Mouse (Mus musculus): ENCODE results near the gene Rhot2. TPM values are rescaled to one million over a fixed set of nuclear protein-coding genes. Genes with fewer than 3 reads are reported as not detected.

The Rhot2 gene
- polyA plus RNA-seq, 1 experiment from 2014 or later: 7.1 TPM

- Histone ChIP-seq H3K4me3 (ENCODE audit: low read depth, low read length) (no peak overlapping the region), H3K9ac (replicated peaks; ENCODE audit: low read length) (peak overlapping the region; percentile 20; the same call in 1 of the 2 replicates), H3K36me3 (replicated peaks; ENCODE audit: control insufficient read depth, insufficient read depth, low read depth, low read length) (peaks cover 14% of the 10 kb centered on the region), H3K4me1 (ENCODE audit: control insufficient read depth, insufficient read depth, low read length) (peaks cover 3% of the 10 kb centered on the region), H3K27me3 (ENCODE audit: control insufficient read depth, insufficient read depth, low read length) (no peaks in the 10 kb centered on the region), H3K9me3 (replicated peaks; ENCODE audit: control insufficient read depth, low read length) (no peaks in the 10 kb centered on the region), H3K4me2 (ENCODE audit: low read depth, low read length) (no peak overlapping the region; the same call in 1 of the 2 replicates), H3K27ac (replicated peaks; ENCODE audit: low read depth, low read length) (no peak overlapping the region)
- DNase-seq (ENCODE audit: low spot score) (no peak), ATAC-seq (replicated peaks; ENCODE audit: insufficient number of reproducible peaks, low FRiP score, low TSS enrichment, low read depth) (no peak)
- 93% methylated on average over 4 of the region's 4 CpGs for WGBS
Measured at GRCm38 (mm10) chr17:25843122-25843521, 1.5 kb downstream of the Rhot2 start.

GRCm38 (mm10) chr17:25842509-25842908 is 2.1 kb downstream of the Rhot2 start:
- Histone ChIP-seq H3K4me2 (ENCODE audit: low read depth, low read length) (no peak overlapping the region), H3K4me3 (ENCODE audit: low read depth, low read length) (no peak overlapping the region), H3K9me3 (replicated peaks; ENCODE audit: control insufficient read depth, low read length) (no peaks in the 10 kb centered on the region), H3K4me1 (ENCODE audit: control insufficient read depth, insufficient read depth, low read length) (peaks cover 3% of the 10 kb centered on the region), H3K9ac (replicated peaks; ENCODE audit: low read length) (no peak overlapping the region), H3K27ac (replicated peaks; ENCODE audit: low read depth, low read length) (no peak overlapping the region), H3K36me3 (replicated peaks; ENCODE audit: control insufficient read depth, insufficient read depth, low read depth, low read length) (peaks cover 14% of the 10 kb centered on the region), H3K27me3 (ENCODE audit: control insufficient read depth, insufficient read depth, low read length) (no peaks in the 10 kb centered on the region)
- 84% methylated on average over 3 of the region's 3 CpGs for WGBS
- DNase-seq (ENCODE audit: low spot score) (no peak), ATAC-seq (replicated peaks; ENCODE audit: insufficient number of reproducible peaks, low FRiP score, low TSS enrichment, low read depth) (no peak)

- Histone ChIP-seq H3K4me1 (ENCODE audit: control insufficient read depth, insufficient read depth, low read length) (peaks cover 10% of the 10 kb centered on the region), H3K27ac (replicated peaks; ENCODE audit: low read depth, low read length) (no peak within 1 kb of the TSS), H3K9ac (replicated peaks; ENCODE audit: low read length) (no peak within 1 kb of the TSS), H3K27me3 (ENCODE audit: control insufficient read depth, insufficient read depth, low read length) (no peaks in the 10 kb centered on the region), H3K4me2 (ENCODE audit: low read depth, low read length) (no peak within 1 kb of the TSS), H3K4me3 (ENCODE audit: low read depth, low read length) (no peak within 1 kb of the TSS), H3K36me3 (replicated peaks; ENCODE audit: control insufficient read depth, insufficient read depth, low read depth, low read length) (peaks cover 14% of the 10 kb centered on the region), H3K9me3 (replicated peaks; ENCODE audit: control insufficient read depth, low read length) (no peaks in the 10 kb centered on the region)
- DNase-seq (ENCODE audit: low spot score): no peak
- no peak for ATAC-seq (replicated peaks; ENCODE audit: insufficient number of reproducible peaks, low FRiP score, low TSS enrichment, low read depth)
- WGBS: 93% methylated on average over 22 of the region's 22 CpGs
Measured at GRCm38 (mm10) chr17:25841117-25841880, 3.4 kb downstream of the Rhot2 start, which contains the start of gene Gm20683. Gene Gm20683 (minus strand): TSS chr17:25841763.

GRCm38 (mm10) chr17:25840519-25840918 is 4.1 kb downstream of the Rhot2 start:
- Histone ChIP-seq H3K36me3 (replicated peaks; ENCODE audit: control insufficient read depth, insufficient read depth, low read depth, low read length) (peaks cover 14% of the 10 kb centered on the region), H3K27ac (replicated peaks; ENCODE audit: low read depth, low read length) (no peak overlapping the region), H3K4me3 (ENCODE audit: low read depth, low read length) (no peak overlapping the region), H3K4me1 (ENCODE audit: control insufficient read depth, insufficient read depth, low read length) (peaks cover 10% of the 10 kb centered on the region), H3K9me3 (replicated peaks; ENCODE audit: control insufficient read depth, low read length) (no peaks in the 10 kb centered on the region), H3K4me2 (ENCODE audit: low read depth, low read length) (no peak overlapping the region), H3K27me3 (ENCODE audit: control insufficient read depth, insufficient read depth, low read length) (no peaks in the 10 kb centered on the region), H3K9ac (replicated peaks; ENCODE audit: low read length) (no peak overlapping the region)
- DNase-seq (ENCODE audit: low spot score): no peak
- no peak for ATAC-seq (replicated peaks; ENCODE audit: insufficient number of reproducible peaks, low FRiP score, low TSS enrichment, low read depth)
- 92% methylated on average over 6 of the region's 6 CpGs for WGBS

GRCm38 (mm10) chr17:25839455-25840235 is 5.0 kb downstream of the Rhot2 start:
- no peak for ATAC-seq (replicated peaks; ENCODE audit: insufficient number of reproducible peaks, low FRiP score, low TSS enrichment, low read depth)
- DNase-seq (ENCODE audit: low spot score): no peak
- H3K9ac ChIP-seq (replicated peaks; ENCODE audit: low read length): no peak overlapping the region
- no peaks in the 10 kb centered on the region for H3K27me3 ChIP-seq (ENCODE audit: control insufficient read depth, insufficient read depth, low read length)
- H3K36me3 ChIP-seq (replicated peaks; ENCODE audit: control insufficient read depth, insufficient read depth, low read depth, low read length): peaks cover 16% of the 10 kb centered on the region
- WGBS: 87% methylated on average over 14 of the region's 14 CpGs
- H3K4me2 ChIP-seq (ENCODE audit: low read depth, low read length): no peak overlapping the region
- no peak overlapping the region for H3K27ac ChIP-seq (replicated peaks; ENCODE audit: low read depth, low read length)
- peaks cover 10% of the 10 kb centered on the region for H3K4me1 ChIP-seq (ENCODE audit: control insufficient read depth, insufficient read depth, low read length)
- no peak overlapping the region for H3K4me3 ChIP-seq (ENCODE audit: low read depth, low read length)
- H3K9me3 ChIP-seq (replicated peaks; ENCODE audit: control insufficient read depth, low read length): no peaks in the 10 kb centered on the region

- peaks cover 18% of the 10 kb centered on the region for H3K4me1 ChIP-seq (ENCODE audit: control insufficient read depth, insufficient read depth, low read length)
- no peak overlapping the region for H3K4me2 ChIP-seq (ENCODE audit: low read depth, low read length)
- no peaks in the 10 kb centered on the region for H3K9me3 ChIP-seq (replicated peaks; ENCODE audit: control insufficient read depth, low read length)
- no peaks in the 10 kb centered on the region for H3K27me3 ChIP-seq (ENCODE audit: control insufficient read depth, insufficient read depth, low read length)
- H3K27ac ChIP-seq (replicated peaks; ENCODE audit: low read depth, low read length): no peak overlapping the region
- H3K36me3 ChIP-seq (replicated peaks; ENCODE audit: control insufficient read depth, insufficient read depth, low read depth, low read length): peaks cover 16% of the 10 kb centered on the region
- 85% methylated on average over 4 of the region's 4 CpGs for WGBS
- DNase-seq (ENCODE audit: low spot score): no peak
- H3K9ac ChIP-seq (replicated peaks; ENCODE audit: low read length): no peak overlapping the region
- no peak for ATAC-seq (replicated peaks; ENCODE audit: insufficient number of reproducible peaks, low FRiP score, low TSS enrichment, low read depth)
- no peak overlapping the region for H3K4me3 ChIP-seq (ENCODE audit: low read depth, low read length)
Measured at GRCm38 (mm10) chr17:25838904-25839303, 5.7 kb downstream of the Rhot2 start.

GRCm38 (mm10) chr17:25837533-25837932 is 7.1 kb downstream of the Rhot2 start:
- H3K4me3 ChIP-seq (ENCODE audit: low read depth, low read length): no peak overlapping the region
- H3K9me3 ChIP-seq (replicated peaks; ENCODE audit: control insufficient read depth, low read length): no peaks in the 10 kb centered on the region
- WGBS: 44% methylated on average over 3 of the region's 3 CpGs
- H3K36me3 ChIP-seq (replicated peaks; ENCODE audit: control insufficient read depth, insufficient read depth, low read depth, low read length): peaks cover 16% of the 10 kb centered on the region
- H3K9ac ChIP-seq (replicated peaks; ENCODE audit: low read length): peak overlapping the region; percentile 7; the same call in 1 of the 2 replicates
- H3K4me1 ChIP-seq (ENCODE audit: control insufficient read depth, insufficient read depth, low read length): peaks cover 19% of the 10 kb centered on the region
- no peaks in the 10 kb centered on the region for H3K27me3 ChIP-seq (ENCODE audit: control insufficient read depth, insufficient read depth, low read length)
- ATAC-seq (replicated peaks; ENCODE audit: insufficient number of reproducible peaks, low FRiP score, low TSS enrichment, low read depth): no peak
- no peak overlapping the region for H3K27ac ChIP-seq (replicated peaks; ENCODE audit: low read depth, low read length)
- no peak for DNase-seq (ENCODE audit: low spot score)
- H3K4me2 ChIP-seq (ENCODE audit: low read depth, low read length): no peak overlapping the region

GRCm38 (mm10) chr17:25837076-25837410 is 7.6 kb downstream of the Rhot2 start, which contains the start of gene Rhbdl1:
Gene Rhbdl1 (minus strand): TSS chr17:25837295.
- DNase-seq (ENCODE audit: low spot score): peak; percentile 68
- WGBS: 2% methylated on average over 29 of the region's 29 CpGs
- ATAC-seq (replicated peaks; ENCODE audit: insufficient number of reproducible peaks, low FRiP score, low TSS enrichment, low read depth): no peak
- Histone ChIP-seq H3K4me1 (ENCODE audit: control insufficient read depth, insufficient read depth, low read length) (peaks cover 19% of the 10 kb centered on the region), H3K9ac (replicated peaks; ENCODE audit: low read length) (peak within 1 kb of the TSS; percentile 35), H3K4me3 (ENCODE audit: low read depth, low read length) (peak within 1 kb of the TSS; percentile 17), H3K27me3 (ENCODE audit: control insufficient read depth, insufficient read depth, low read length) (no peaks in the 10 kb centered on the region), H3K9me3 (replicated peaks; ENCODE audit: control insufficient read depth, low read length) (no peaks in the 10 kb centered on the region), H3K36me3 (replicated peaks; ENCODE audit: control insufficient read depth, insufficient read depth, low read depth, low read length) (peaks cover 16% of the 10 kb centered on the region), H3K27ac (replicated peaks; ENCODE audit: low read depth, low read length) (no peak within 1 kb of the TSS), H3K4me2 (ENCODE audit: low read depth, low read length) (peak within 1 kb of the TSS; percentile 57)
